Mouse (Mus musculus) stomach, postnatal 0 days (tissue): ENCODE results near the gene Ppil6.

Experiments
- CTCF ChIP-seq: IDR thresholded peaks from 2 replicates; pipeline ENCODE4 v1.5.1; 2016; ENCODE audit warnings: antibody characterized with exemption, low read depth, mild to moderate bottlenecking, moderate library complexity
- EP300 ChIP-seq: optimal IDR thresholded peaks from 2 replicates; pipeline ENCODE3; 2016; ENCODE audit warnings: antibody characterized with exemption

GRCm38 (mm10) chr10:41520410-41520673, 30.1 kb downstream of the Ppil6 start:
- TF ChIP-seq EP300 (no peak), CTCF (no peak)
